Mouse (Mus musculus) midbrain, embryonic 12.5 days (tissue): ENCODE data around the gene Slc18a2. TPM values are rescaled to one million over a fixed set of nuclear protein-coding genes. Genes with fewer than 3 reads are reported as not detected.

ENCODE experiments used
- ATAC-seq: fragments of 200-750 bp; cut with Nextera tagmentation; 2 replicates; pipeline ENCODE4 v1.8.0; 2017; ENCODE audit warnings: low read depth, moderate TSS enrichment, moderate library complexity; ENCODE audit not compliant: low FRiP score
- H3K27ac ChIP-seq: fragments of 300-500 bp; sonication (generic); replicated peaks from 2 replicates; pipeline ENCODE4 v1.5.1; 2016; ENCODE audit warnings: mild to moderate bottlenecking
- H3K27me3 ChIP-seq: fragments of 300-500 bp; sonication (generic); 2 replicates; pipeline ENCODE4 v1.6.1; 2016; ENCODE audit warnings: mild to moderate bottlenecking
- H3K36me3 ChIP-seq: fragments of 300-500 bp; sonication (generic); 2 replicates; pipeline ENCODE4 v1.6.1; 2016
- H3K4me1 ChIP-seq: fragments of 300-500 bp; sonication (generic); 2 replicates; pipeline ENCODE4 v1.6.1; 2016
- H3K4me2 ChIP-seq: fragments of 300-500 bp; sonication (generic); replicated peaks from 2 replicates; pipeline ENCODE4 v1.6.1; 2016; ENCODE audit warnings: mild to moderate bottlenecking, moderate library complexity
- H3K4me3 ChIP-seq: fragments of 300-500 bp; sonication (generic); 2 replicates; pipeline ENCODE4 v1.5.1; 2016; ENCODE audit warnings: mild to moderate bottlenecking
- H3K9ac ChIP-seq: fragments of 300-500 bp; sonication (generic); replicated peaks from 2 replicates; pipeline ENCODE4 v1.6.1; 2016; ENCODE audit warnings: mild to moderate bottlenecking, moderate library complexity
- H3K9me3 ChIP-seq: fragments of 300-500 bp; sonication (generic); 2 replicates; pipeline ENCODE4 v1.6.1; 2016; ENCODE audit warnings: mild to moderate bottlenecking
- WGBS: fragments of 180-500 bp; shearing (Covaris S2); methylation state at CpG from one replicate; pipeline ENCODE4 v1.1.7; 2016; 5-methylcytosine and 5-hydroxymethylcytosine counted together
- polyA plus RNA-seq: library from polyadenylated mRNA; unstranded; fragments of >200 nt; fragmentation: Nextera tagmentation; extraction: Ambion mirVana; gene quantifications from 2 replicates; pipeline ENCODE4 v1.2.1, GENCODE M21; 2016

The Slc18a2 gene
- polyA plus RNA-seq = 14.7 and 18.8 TPM in 2 replicates

DNA sequence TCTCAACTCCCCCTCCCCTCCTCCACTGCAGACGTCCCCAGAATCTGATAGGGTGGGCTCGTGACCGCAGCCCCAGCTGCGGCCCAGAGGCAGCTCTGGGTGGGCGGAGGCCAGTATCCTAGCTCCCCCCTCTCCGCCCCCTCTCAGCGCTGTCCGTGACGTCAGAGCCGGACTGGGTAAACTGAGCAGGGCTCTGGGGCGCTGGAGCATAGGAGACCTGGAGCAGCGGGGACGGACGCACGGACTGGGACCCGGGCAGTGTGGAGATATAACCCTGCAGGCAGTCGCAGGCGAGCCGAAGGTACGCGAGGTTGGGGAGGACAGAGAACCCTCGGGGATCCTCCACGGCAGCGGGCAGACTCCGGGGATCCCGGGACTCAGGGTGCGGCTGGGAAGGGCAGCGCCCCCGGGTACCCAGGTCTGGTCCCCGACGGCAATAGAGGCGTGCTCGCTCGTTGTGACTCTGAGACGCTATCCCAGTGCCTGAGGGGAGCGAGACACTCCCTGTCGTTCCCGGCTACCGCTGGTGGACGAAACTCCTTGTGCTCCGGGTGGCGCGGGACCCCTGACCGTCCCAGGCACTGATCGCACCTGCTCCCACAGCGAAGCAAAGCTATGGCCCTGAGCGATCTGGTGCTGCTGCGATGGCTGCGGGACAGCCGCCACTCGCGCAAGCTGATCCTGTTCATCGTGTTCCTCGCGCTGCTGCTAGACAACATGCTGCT, at the start of gene Slc18a2:
Gene Slc18a2, plus strand, starts transcription at position 179 of the 725 bp plus-strand sequence.
- Histone ChIP-seq H3K9ac (peak within 1 kb of the TSS; percentile 37), H3K4me2 (peak within 1 kb of the TSS; percentile 73), H3K4me1 (peaks cover 28% of the 10 kb centered on the region), H3K9me3 (no peaks in the 10 kb centered on the region), H3K27me3 (peaks cover 69% of the 10 kb centered on the region), H3K27ac (no peak within 1 kb of the TSS), H3K4me3 (peak within 1 kb of the TSS; percentile 45), H3K36me3 (no peaks in the 10 kb centered on the region)
- peak; percentile 83 for ATAC-seq
- WGBS = under 1% methylated on average over 50 of the region's 55 CpGs

DNA sequence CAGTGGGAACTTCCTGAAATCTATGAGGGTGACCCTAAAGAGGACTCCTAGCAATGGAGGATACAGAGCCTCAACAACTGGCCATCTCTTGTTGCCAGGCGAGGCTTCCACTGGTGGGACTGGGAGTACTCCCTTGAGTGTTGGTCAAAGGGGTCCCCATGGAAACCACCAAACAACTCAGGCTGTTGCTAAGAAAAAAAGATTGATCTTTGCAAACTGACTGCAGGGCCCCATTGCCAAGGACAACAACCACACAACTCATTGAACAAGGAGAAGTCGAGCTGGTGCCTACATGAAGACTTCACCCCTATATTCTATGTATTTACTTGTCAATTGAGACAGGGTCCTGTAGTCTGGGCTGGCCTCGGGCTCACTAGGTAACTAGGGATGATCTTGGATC, 43.8 kb upstream of the Slc18a2 start:
- H3K9me3 ChIP-seq = no peaks in the 10 kb centered on the region
- no peaks in the 10 kb centered on the region for H3K4me1 ChIP-seq
- no peak overlapping the region for H3K27ac ChIP-seq
- WGBS = 88% methylated on average over 3 of the region's 3 CpGs
- H3K4me2 ChIP-seq = no peak overlapping the region
- no peak overlapping the region for H3K4me3 ChIP-seq
- no peak overlapping the region for H3K9ac ChIP-seq
- ATAC-seq = no peak
- no peaks in the 10 kb centered on the region for H3K36me3 ChIP-seq
- H3K27me3 ChIP-seq = peaks cover 41% of the 10 kb centered on the region

DNA sequence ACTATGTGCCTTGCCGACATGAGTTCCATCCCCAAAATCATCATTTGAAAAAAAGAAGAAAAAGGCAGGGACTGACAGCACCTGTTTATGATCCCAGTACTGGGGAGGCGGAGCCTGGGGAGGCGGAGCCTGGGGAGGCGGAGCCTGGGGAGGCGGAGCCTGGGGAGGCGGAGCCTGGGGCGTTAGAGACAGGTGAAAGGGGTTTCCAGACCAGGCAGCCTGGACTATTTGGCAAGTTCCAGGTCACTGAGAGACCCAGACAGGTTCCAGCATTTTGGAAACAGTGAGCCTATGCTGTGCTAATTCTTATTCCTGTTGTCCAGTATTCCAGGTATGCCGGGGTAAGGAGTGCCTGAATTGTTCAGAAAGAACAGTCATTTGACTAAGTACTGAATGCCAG, 41.7 kb upstream of the Slc18a2 start, which contains the start of gene Kcnk18:
Gene Kcnk18, plus strand, starts transcription at position 224 of the 400 bp plus-strand sequence.
- 88% methylated on average over 8 of the region's 8 CpGs for WGBS
- H3K4me1 ChIP-seq = no peaks in the 10 kb centered on the region
- H3K9me3 ChIP-seq = no peaks in the 10 kb centered on the region

DNA sequence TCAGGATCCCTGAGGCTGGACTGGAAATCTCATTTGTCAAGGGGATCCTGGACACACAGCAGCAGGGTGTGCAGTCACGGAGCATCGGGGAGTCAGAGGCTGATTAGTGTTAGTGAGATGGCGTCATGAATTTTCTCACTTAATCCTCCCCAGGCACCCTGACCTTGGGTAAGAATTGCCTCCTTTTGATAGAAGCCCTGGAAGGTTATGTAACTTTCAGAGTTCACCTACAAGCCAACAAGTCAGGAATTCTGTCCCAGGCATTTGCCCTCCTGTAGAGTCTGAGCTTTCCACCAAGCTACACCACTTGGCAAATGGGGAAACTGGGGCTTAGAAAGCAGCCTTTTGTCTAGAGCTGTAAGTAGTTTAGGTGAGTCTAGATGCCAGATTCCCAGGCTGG, 39.6 kb upstream of the Slc18a2 start:
- H3K27ac ChIP-seq = no peak overlapping the region
- no peaks in the 10 kb centered on the region for H3K4me1 ChIP-seq
- WGBS = 56% methylated on average over 3 of the region's 3 CpGs
- no peak overlapping the region for H3K9ac ChIP-seq
- H3K4me3 ChIP-seq = no peak overlapping the region
- H3K36me3 ChIP-seq = no peaks in the 10 kb centered on the region
- no peak overlapping the region for H3K4me2 ChIP-seq
- ATAC-seq = no peak
- H3K27me3 ChIP-seq = peaks cover 33% of the 10 kb centered on the region
- H3K9me3 ChIP-seq = no peaks in the 10 kb centered on the region

More for the DNA sequence above, 41.7 kb upstream of the Slc18a2 start, which contains the start of gene Kcnk18:
- ATAC-seq = no peak
- no peaks in the 10 kb centered on the region for H3K36me3 ChIP-seq
- no peak within 1 kb of the TSS for H3K4me2 ChIP-seq
- no peak within 1 kb of the TSS for H3K4me3 ChIP-seq
- H3K9ac ChIP-seq = no peak within 1 kb of the TSS
- no peak within 1 kb of the TSS for H3K27ac ChIP-seq
- H3K27me3 ChIP-seq = peaks cover 41% of the 10 kb centered on the region

DNA sequence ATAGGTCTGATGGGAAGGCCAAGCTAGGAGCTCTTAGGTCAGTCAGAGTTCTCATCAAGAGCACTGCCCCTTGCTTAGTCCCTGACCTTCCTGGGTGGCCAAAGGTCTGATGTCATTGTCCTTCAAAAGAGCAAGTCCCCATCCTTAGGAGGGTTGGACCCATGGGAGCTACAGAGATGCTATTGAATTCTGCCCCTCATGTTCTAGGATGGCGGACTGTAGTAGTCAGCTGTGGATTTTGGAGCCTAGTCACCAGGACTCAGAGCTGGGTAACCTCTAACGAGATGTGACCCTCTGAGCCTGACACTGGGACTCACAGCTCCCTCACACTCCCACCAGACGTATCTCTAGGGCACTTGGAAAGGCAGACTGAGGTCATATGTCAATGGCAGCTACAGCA, 32.3 kb upstream of the Slc18a2 start:
- Histone ChIP-seq H3K4me2 (no peak overlapping the region), H3K9me3 (no peaks in the 10 kb centered on the region), H3K4me3 (no peak overlapping the region), H3K9ac (no peak overlapping the region), H3K27me3 (no peaks in the 10 kb centered on the region), H3K4me1 (no peaks in the 10 kb centered on the region), H3K27ac (no peak overlapping the region), H3K36me3 (no peaks in the 10 kb centered on the region)
- no peak for ATAC-seq
- 72% methylated on average over 3 of the region's 3 CpGs for WGBS

DNA sequence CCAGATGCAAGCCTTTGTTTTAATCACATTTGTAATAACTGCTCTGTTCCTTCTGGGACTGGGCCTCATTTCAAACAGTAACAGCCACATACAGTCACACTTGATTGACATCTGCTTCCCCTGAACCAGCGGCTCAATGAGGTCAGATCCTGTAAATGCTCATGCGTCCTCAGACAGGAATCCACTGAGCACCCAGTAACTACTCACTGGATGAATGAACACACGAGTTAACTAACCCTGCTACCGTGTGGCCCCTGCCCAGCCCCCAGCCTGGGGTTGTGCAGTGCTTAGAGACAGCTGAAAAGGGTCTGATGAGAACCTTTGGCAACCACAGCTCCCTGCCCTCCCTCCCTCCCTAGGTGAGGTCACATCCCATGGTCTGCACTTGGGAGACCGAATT, 27.9 kb upstream of the Slc18a2 start:
- H3K4me1 ChIP-seq = no peaks in the 10 kb centered on the region
- H3K4me3 ChIP-seq = no peak overlapping the region
- H3K36me3 ChIP-seq = no peaks in the 10 kb centered on the region
- ATAC-seq = no peak
- H3K9ac ChIP-seq = no peak overlapping the region
- no peak overlapping the region for H3K27ac ChIP-seq
- H3K4me2 ChIP-seq = no peak overlapping the region
- H3K9me3 ChIP-seq = no peaks in the 10 kb centered on the region
- 76% methylated on average over 5 of the region's 5 CpGs for WGBS
- 0 out of 2 replicates have a peak, but pooled peaks cover 8% of the 10 kb centered on the region for H3K27me3 ChIP-seq

DNA sequence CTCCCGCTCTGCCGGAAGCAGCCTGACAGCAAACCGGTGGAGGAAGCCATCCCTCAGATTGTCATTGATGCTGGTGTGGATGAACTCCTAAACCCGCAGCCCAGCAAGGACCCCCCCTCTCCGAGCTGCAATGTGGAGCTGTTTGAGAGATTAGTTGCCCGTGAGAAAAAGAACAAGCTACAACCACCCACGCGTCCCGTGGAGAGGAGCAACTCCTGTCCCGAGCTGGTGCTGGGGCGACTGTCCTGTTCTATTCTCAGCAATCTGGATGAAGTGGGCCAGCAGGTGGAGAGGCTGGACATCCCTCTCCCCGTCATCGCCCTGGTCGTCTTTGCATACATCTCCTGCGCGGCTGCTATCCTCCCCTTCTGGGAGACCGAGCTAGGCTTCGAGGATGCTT, 25.7 kb upstream of the Slc18a2 start:
- H3K4me1 ChIP-seq = 0 out of 2 replicates have a peak, but pooled peaks cover 2% of the 10 kb centered on the region

DNA sequence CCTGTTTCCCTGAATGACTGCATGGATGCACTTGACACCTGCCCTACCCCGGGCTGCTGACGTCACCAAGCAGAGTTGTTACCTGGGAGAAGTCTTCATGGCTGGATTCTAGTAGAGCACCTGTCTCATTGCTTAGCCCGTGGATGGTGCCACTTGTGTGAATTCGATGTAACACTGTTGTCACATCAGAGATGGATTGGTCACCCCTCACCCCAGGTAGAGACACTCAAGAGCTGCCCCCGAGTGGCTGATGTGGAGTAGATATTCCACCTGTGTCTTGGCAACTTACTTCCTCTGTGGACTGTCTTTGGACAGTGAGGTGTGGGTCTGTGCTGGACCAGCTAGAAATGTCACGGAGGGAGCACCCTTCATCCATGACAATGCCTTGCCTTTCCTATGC, 24.6 kb upstream of the Slc18a2 start:
- 86% methylated on average over 6 of the region's 6 CpGs for WGBS
- 0 out of 2 replicates have a peak, but pooled peaks cover 28% of the 10 kb centered on the region for H3K27me3 ChIP-seq
- H3K9ac ChIP-seq = no peak overlapping the region
- H3K4me1 ChIP-seq = 0 out of 2 replicates have a peak, but pooled peaks cover 2% of the 10 kb centered on the region
- H3K4me3 ChIP-seq = no peak overlapping the region
- no peaks in the 10 kb centered on the region for H3K9me3 ChIP-seq
- no peaks in the 10 kb centered on the region for H3K36me3 ChIP-seq
- no peak overlapping the region for H3K27ac ChIP-seq
- no peak overlapping the region for H3K4me2 ChIP-seq
- ATAC-seq = no peak

More for the DNA sequence above, 25.7 kb upstream of the Slc18a2 start:
- Histone ChIP-seq H3K4me2 (no peak overlapping the region), H3K9ac (no peak overlapping the region), H3K9me3 (no peaks in the 10 kb centered on the region), H3K4me3 (no peak overlapping the region), H3K27ac (no peak overlapping the region), H3K27me3 (0 out of 2 replicates have a peak, but pooled peaks cover 26% of the 10 kb centered on the region), H3K36me3 (no peaks in the 10 kb centered on the region)
- no peak for ATAC-seq
- 89% methylated on average over 18 of the region's 18 CpGs for WGBS

DNA sequence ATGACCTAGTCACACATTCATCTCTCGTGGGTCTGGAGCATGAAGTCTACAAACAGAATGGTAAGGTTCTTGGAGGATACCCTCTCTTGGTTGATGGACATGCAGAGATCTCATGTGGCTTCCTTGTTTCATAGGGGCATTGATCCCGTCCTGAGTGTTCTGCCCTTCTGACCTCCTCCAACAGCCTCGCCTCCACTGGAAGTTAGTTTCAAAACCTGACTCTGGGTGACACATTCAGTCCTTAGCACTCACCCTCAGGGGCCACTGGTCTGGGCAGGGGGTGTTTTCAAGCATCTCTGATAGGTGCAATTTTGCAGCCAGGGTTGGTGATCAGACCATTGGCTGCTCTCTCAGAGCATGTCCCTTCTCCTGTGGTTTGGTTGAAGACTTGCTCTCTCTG, 22.1 kb upstream of the Slc18a2 start:
- ATAC-seq = no peak
- Histone ChIP-seq H3K27me3 (0 out of 2 replicates have a peak, but pooled peaks cover 28% of the 10 kb centered on the region), H3K4me2 (no peak overlapping the region), H3K9ac (no peak overlapping the region), H3K9me3 (no peaks in the 10 kb centered on the region), H3K36me3 (no peaks in the 10 kb centered on the region), H3K4me1 (0 out of 2 replicates have a peak, but pooled peaks cover 2% of the 10 kb centered on the region), H3K4me3 (no peak overlapping the region), H3K27ac (no peak overlapping the region)
- WGBS = 74% methylated on average over 3 of the region's 3 CpGs

DNA sequence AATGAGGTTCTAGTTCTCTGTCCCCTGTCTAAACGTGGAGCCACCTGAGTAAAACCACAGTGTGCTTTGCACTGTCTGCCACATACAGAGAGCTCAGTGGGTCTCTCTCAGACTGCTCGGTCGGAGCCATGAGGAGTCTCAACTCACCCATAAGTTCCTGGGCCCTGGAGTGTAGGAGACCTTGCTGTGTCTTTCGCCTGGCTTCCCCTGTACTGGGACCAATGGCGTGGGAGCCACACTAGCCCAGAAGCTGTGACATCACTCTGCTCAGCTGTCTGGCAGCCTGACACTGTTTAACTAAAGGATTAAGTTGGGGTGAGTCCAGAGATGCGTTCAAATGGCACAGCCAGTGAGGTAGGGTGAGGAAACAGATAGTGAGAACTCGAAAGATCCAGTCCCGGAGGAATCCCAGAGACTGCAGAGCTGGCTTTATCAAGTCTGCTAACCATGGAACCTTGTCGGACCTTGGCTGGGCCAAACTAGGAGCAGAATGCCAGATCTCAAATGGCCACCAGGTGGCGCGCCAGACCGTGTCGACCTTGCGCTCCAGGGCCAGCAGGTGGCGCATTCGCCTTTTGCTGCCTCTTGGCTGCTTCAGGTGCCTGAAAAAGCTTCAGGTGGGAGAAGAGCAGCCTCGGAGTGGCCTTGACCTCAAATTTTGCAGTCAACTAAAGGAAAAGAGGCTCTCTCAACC, 21.4 kb upstream of the Slc18a2 start:
- peak; percentile 41; the same call in 1 of the 2 replicates for ATAC-seq
- H3K4me1 ChIP-seq = 0 out of 2 replicates have a peak, but pooled peaks cover 2% of the 10 kb centered on the region
- 0 out of 2 replicates have a peak, but pooled peaks cover 28% of the 10 kb centered on the region for H3K27me3 ChIP-seq
- 24% methylated on average over 17 of the region's 17 CpGs for WGBS
- no peak overlapping the region for H3K4me2 ChIP-seq
- H3K9me3 ChIP-seq = no peaks in the 10 kb centered on the region
- H3K4me3 ChIP-seq = no peak overlapping the region
- H3K27ac ChIP-seq = no peak overlapping the region
- H3K36me3 ChIP-seq = no peaks in the 10 kb centered on the region
- no peak overlapping the region for H3K9ac ChIP-seq

DNA sequence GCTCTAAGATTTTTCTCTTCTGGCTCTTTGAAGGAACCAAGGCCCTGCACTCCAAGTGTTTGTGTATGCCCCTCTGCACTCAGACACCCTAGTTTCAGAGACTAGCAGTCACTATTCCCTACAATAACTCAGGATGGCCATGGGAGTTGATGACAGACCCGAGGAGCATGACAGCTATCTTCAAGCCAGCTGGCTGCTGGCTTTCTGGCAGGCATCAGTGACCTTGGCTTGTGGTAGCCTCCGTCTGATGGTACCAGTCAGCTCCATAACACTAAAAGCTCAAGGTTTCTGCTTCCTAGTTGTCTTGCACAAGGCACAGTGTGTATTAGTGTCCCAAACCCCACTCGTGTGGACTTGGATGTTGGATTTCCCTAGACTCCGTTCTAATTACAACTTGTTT, 18.7 kb upstream of the Slc18a2 start:
- no peak overlapping the region for H3K9ac ChIP-seq
- 0 out of 2 replicates have a peak, but pooled peaks cover 2% of the 10 kb centered on the region for H3K4me1 ChIP-seq
- H3K4me3 ChIP-seq = no peak overlapping the region
- ATAC-seq = no peak
- H3K27me3 ChIP-seq = 0 out of 2 replicates have a peak, but pooled peaks cover 28% of the 10 kb centered on the region
- H3K4me2 ChIP-seq = no peak overlapping the region
- no peaks in the 10 kb centered on the region for H3K9me3 ChIP-seq
- WGBS = 93% methylated on average over 4 of the region's 4 CpGs
- no peaks in the 10 kb centered on the region for H3K36me3 ChIP-seq
- H3K27ac ChIP-seq = no peak overlapping the region

DNA sequence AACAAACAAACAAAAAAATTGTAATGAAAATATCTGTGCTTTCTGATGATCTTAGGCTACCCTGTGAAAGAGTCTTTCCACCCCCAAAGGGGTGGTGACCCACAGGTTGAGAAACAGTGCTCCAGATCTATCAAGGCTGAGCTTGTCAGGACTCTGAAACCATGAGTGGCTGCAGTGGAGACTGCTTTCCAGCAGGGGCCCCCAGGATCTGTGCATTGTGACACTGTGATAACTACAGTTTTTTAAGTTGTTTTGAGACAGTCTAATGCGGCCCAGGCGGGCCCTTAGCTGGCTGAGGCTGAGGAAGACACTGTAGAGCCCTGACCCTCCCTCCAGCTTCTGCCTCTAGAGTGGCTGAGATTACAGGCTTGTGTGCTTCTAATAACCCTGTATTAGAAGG, 17.6 kb upstream of the Slc18a2 start:
- Histone ChIP-seq H3K27me3 (0 out of 2 replicates have a peak, but pooled peaks cover 18% of the 10 kb centered on the region), H3K9ac (no peak overlapping the region), H3K4me3 (no peak overlapping the region), H3K9me3 (no peaks in the 10 kb centered on the region), H3K4me1 (0 out of 2 replicates have a peak, but pooled peaks cover 2% of the 10 kb centered on the region), H3K36me3 (no peaks in the 10 kb centered on the region), H3K4me2 (no peak overlapping the region), H3K27ac (no peak overlapping the region)
- no peak for ATAC-seq
- WGBS = 82% methylated on average over 2 of the region's 2 CpGs
